Mouse (Mus musculus) intestine, postnatal 0 days (tissue): ENCODE data around the gene Gm28036. TPM values are rescaled to one million over a fixed set of nuclear protein-coding genes. Genes with fewer than 3 reads are reported as not detected.

Experiments
- ATAC-seq: fragments of 200-750 bp; cut with Nextera tagmentation; 2 replicates; pipeline ENCODE4 v1.8.0; 2017; ENCODE audit warnings: mild to moderate bottlenecking, moderate TSS enrichment, moderate library complexity
- H3K27ac ChIP-seq: fragments of 300-500 bp; sonication (generic); 2 replicates; pipeline ENCODE4 v1.5.1; 2014; ENCODE audit warnings: mild to moderate bottlenecking, low read depth, low read length, moderate library complexity
- H3K27me3 ChIP-seq: fragments of 300-500 bp; sonication (generic); replicated peaks from 2 replicates; pipeline ENCODE4 v1.6.1; 2014; ENCODE audit warnings: low read length, mixed read lengths; ENCODE audit not compliant: control insufficient read depth, insufficient read depth
- H3K36me3 ChIP-seq: fragments of 300-500 bp; sonication (generic); 2 replicates; pipeline ENCODE4 v1.6.1; 2014; ENCODE audit warnings: mild to moderate bottlenecking, moderate library complexity; ENCODE audit not compliant: control insufficient read depth, insufficient read depth
- H3K4me1 ChIP-seq: fragments of 300-500 bp; sonication (generic); replicated peaks from 2 replicates; pipeline ENCODE4 v1.6.1; 2014; ENCODE audit warnings: antibody characterized with exemption, low read length, mixed read lengths; ENCODE audit not compliant: control insufficient read depth, insufficient read depth
- H3K4me2 ChIP-seq: fragments of 300-500 bp; sonication (generic); replicated peaks from 2 replicates; pipeline ENCODE4 v1.6.1; 2014; ENCODE audit warnings: low read depth, mild to moderate bottlenecking, moderate library complexity
- H3K4me3 ChIP-seq: fragments of 300-500 bp; sonication (generic); 2 replicates; pipeline ENCODE4 v1.5.1; 2014; ENCODE audit warnings: low read depth, low read length
- H3K9ac ChIP-seq: fragments of 300-500 bp; sonication (generic); 2 replicates; pipeline ENCODE4 v1.6.1; 2014; ENCODE audit warnings: mild to moderate bottlenecking, low read depth, low read length
- H3K9me3 ChIP-seq: fragments of 300-500 bp; sonication (generic); 2 replicates; pipeline ENCODE4 v1.6.1; 2016; ENCODE audit warnings: mixed run types; ENCODE audit not compliant: control insufficient read depth
- CTCF ChIP-seq: sonication (generic); IDR thresholded peaks from 2 replicates; pipeline ENCODE4 v1.5.1; 2016; ENCODE audit warnings: low read depth, mild to moderate bottlenecking, control low read depth, antibody characterized with exemption, moderate library complexity
- WGBS: fragments of 180-500 bp; shearing (Covaris S2); extraction: QIAGEN DNeasy Blood & Tissue Kit; methylation state at CpG from one replicate; pipeline ENCODE4 v1.1.7; 2014; 5-methylcytosine and 5-hydroxymethylcytosine counted together
- polyA plus RNA-seq: library from polyadenylated mRNA; unstranded; fragments of >200 nt; fragmentation: Nextera tagmentation; extraction: Ambion mirVana; gene quantifications from 2 replicates; pipeline ENCODE4 v1.2.1, GENCODE M21; 2015

The Gm28036 gene
- polyA plus RNA-seq, 1 experiment from 2014 or later, result 1.5 TPM

- Histone ChIP-seq H3K27me3 (no peaks in the 10 kb centered on the region), H3K4me2 (no peak overlapping the region), H3K4me1 (no peaks in the 10 kb centered on the region), H3K9me3 (no peaks in the 10 kb centered on the region), H3K27ac (no peak overlapping the region), H3K36me3 (peaks cover 51% of the 10 kb centered on the region), H3K4me3 (no peak overlapping the region), H3K9ac (no peak overlapping the region)
- no peak for ATAC-seq
- TF ChIP-seq CTCF, result no peak
- WGBS, result 72% methylated on average over 16 of the region's 16 CpGs
Measured at GRCm38 (mm10) chr2:156078421-156079182, 48.3 kb downstream of the Gm28036 start.

GRCm38 (mm10) chr2:156077461-156077860 is 49.4 kb downstream of the Gm28036 start:
- Histone ChIP-seq H3K9me3 (no peaks in the 10 kb centered on the region), H3K9ac (no peak overlapping the region), H3K27me3 (no peaks in the 10 kb centered on the region), H3K36me3 (peaks cover 56% of the 10 kb centered on the region), H3K4me1 (no peaks in the 10 kb centered on the region), H3K4me3 (no peak overlapping the region), H3K27ac (no peak overlapping the region), H3K4me2 (no peak overlapping the region)
- no peak for ATAC-seq
- 86% methylated on average over 7 of the region's 7 CpGs for WGBS
- TF ChIP-seq CTCF, result peak; percentile 21; the same call in 1 of the 2 replicates

- TF ChIP-seq CTCF, result no peak
- Histone ChIP-seq H3K9me3 (no peaks in the 10 kb centered on the region), H3K4me2 (no peak overlapping the region), H3K27me3 (no peaks in the 10 kb centered on the region), H3K9ac (no peak overlapping the region), H3K27ac (no peak overlapping the region), H3K4me1 (no peaks in the 10 kb centered on the region), H3K4me3 (no peak overlapping the region), H3K36me3 (peaks cover 74% of the 10 kb centered on the region)
- no peak for ATAC-seq
- 82% methylated on average over 15 of the region's 15 CpGs for WGBS
Measured at GRCm38 (mm10) chr2:156073725-156074124, 53.2 kb downstream of the Gm28036 start.

- no peak overlapping the region for H3K27ac ChIP-seq
- H3K9ac ChIP-seq, result no peak overlapping the region
- H3K4me3 ChIP-seq, result no peak overlapping the region
- WGBS, result 93% methylated on average over 10 of the region's 10 CpGs
- H3K4me1 ChIP-seq, result no peaks in the 10 kb centered on the region
- no peak for TF ChIP-seq CTCF
- peaks cover 50% of the 10 kb centered on the region for H3K36me3 ChIP-seq
- no peak overlapping the region for H3K4me2 ChIP-seq
- no peak for ATAC-seq
- H3K9me3 ChIP-seq, result no peaks in the 10 kb centered on the region
- no peaks in the 10 kb centered on the region for H3K27me3 ChIP-seq
Measured at GRCm38 (mm10) chr2:156071236-156071635, 55.7 kb downstream of the Gm28036 start.

- 90% methylated on average over 10 of the region's 10 CpGs for WGBS
- no peak overlapping the region for H3K27ac ChIP-seq
- ATAC-seq, result no peak
Measured at GRCm38 (mm10) chr2:156067916-156068315, 59.0 kb downstream of the Gm28036 start.

GRCm38 (mm10) chr2:156066126-156066525 is 60.8 kb downstream of the Gm28036 start:
- TF ChIP-seq CTCF, result no peak
- Histone ChIP-seq H3K9ac (0 out of 2 replicates have a peak overlapping the region, but pooled peaks have one; percentile 50), H3K4me2 (peak overlapping the region; percentile 99), H3K27ac (no peak overlapping the region), H3K9me3 (no peaks in the 10 kb centered on the region), H3K36me3 (peaks cover 13% of the 10 kb centered on the region; the same call in 1 of the 2 replicates), H3K4me1 (no peaks in the 10 kb centered on the region; the same call in 1 of the 2 replicates), H3K27me3 (no peaks in the 10 kb centered on the region), H3K4me3 (peak overlapping the region; percentile 65)
- WGBS, result 31% methylated on average over 10 of the region's 10 CpGs
- 0 out of 2 replicates have a peak, but pooled peaks have one; percentile 11 for ATAC-seq

More at GRCm38 (mm10) chr2:156067916-156068315, 59.0 kb downstream of the Gm28036 start:
- Histone ChIP-seq H3K36me3 (peaks cover 21% of the 10 kb centered on the region; the same call in 1 of the 2 replicates), H3K9ac (no peak overlapping the region), H3K9me3 (no peaks in the 10 kb centered on the region), H3K4me2 (no peak overlapping the region), H3K27me3 (no peaks in the 10 kb centered on the region), H3K4me1 (no peaks in the 10 kb centered on the region; the same call in 1 of the 2 replicates), H3K4me3 (no peak overlapping the region)
- no peak for TF ChIP-seq CTCF
